Mouse (Mus musculus): Measurements from ENCODE around the gene Wrnip1.

DNA sequence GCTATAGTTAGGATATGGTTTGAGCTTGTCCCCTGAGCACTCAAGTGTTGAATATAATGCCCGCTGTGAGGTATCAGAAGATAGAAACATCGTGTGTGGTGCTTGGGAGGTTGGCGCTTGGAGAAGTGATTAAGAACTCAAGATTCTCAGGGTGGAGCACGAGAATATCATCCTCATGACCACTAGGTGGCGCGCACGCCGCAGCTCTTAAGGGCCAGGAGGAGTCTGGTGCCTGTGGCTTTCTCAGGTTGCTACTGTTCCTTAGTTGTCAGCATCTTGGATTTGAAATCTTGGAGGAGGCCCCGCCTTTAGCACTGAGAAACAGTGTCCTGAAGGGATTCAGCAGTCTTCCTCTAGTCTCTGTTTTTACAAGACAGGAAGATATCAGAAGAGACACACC is 64.6 kb downstream of the Wrnip1 start:
- TF ChIP-seq EP300 (IDR thresholded peaks at IDR 0.05; ENCODE audit: low read depth) (no peak), CTCF (IDR thresholded peaks at IDR 0.05; ENCODE audit: low read depth) (peak; percentile 86)

Measured in heart, postnatal 0 days (tissue).